ENCODE assay signal across 7 mouse cellular contexts in the genomic region with DNA sequence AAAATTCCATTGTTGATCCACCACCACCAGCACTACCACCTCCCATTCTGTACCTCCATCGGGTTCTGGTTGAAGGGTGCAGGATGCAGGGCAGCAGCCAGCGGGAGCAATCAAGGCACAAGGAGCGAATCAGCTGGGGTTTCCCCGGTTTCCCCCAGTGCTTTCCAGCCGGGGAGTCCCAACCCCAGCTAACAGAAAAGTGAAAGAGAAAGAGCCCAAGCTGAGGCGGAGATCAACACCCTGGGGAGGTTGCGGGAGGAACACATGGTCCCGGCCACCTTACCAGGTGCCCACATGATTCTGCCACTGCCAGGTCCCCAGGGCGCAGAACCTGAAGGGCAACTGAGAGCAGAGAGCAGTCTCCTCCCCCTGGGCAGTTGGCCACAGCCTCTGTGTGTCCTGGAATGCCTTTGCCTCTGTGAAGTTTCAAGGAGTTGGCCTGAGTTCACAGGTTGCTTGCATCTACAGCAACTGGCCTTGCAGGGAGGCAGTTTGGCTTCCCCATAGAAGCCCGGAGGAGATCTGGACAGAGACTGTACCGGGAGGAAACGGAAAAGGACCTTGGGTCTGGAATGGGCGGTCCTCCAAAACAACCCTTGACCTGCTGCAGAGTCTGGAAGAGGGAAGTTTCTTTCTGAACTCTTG. TPM values are rescaled to one million over a fixed set of nuclear protein-coding genes. Genes with fewer than 3 reads are reported as not detected.
DNase-seq lines count a peak whose midpoint lies in the region; ATAC-seq and TF ChIP-seq lines count a peak whose summit lies in the region.

Il15 (minus strand) TSS at position 537 of the 645 bp plus-strand sequence.

- DNase-seq in R1 (ENCODE audit: low read depth, low spot score) = peak; percentile 38
- no peak for DNase-seq in forebrain, postnatal 0 days
- peak; percentile 43 for DNase-seq in hindbrain, embryonic 11.5 days (ENCODE audit: low spot score)
- peak; percentile 50 for DNase-seq in limb, embryonic 11.5 days (ENCODE audit: low spot score)
- DNase-seq in midbrain, embryonic 11.5 days (ENCODE audit: low spot score, missing footprints) = peak; percentile 91
- DNase-seq in splenic B cell, adult 2 months (ENCODE audit: low read depth, low spot score) = peak; percentile 67

- no peaks in the 10 kb centered on the region for H3K36me3 ChIP-seq in forebrain, postnatal 0 days (ENCODE audit: insufficient read depth)
- H3K36me3 ChIP-seq in hindbrain, embryonic 11.5 days (ENCODE audit: control insufficient read depth, insufficient read depth, low read length) = no peaks in the 10 kb centered on the region
- H3K36me3 ChIP-seq in limb, embryonic 11.5 days (ENCODE audit: control insufficient read depth, insufficient read depth, low read length) = no peaks in the 10 kb centered on the region
- no peaks in the 10 kb centered on the region for H3K36me3 ChIP-seq in midbrain, embryonic 11.5 days (ENCODE audit: control insufficient read depth, insufficient read depth, low read length)
- H3K36me3 ChIP-seq in splenic B cell, adult 2 months (ENCODE audit: control insufficient read depth, insufficient read depth, low read length, poor library complexity, severe bottlenecking) = no peaks in the 10 kb centered on the region

- peak within 1 kb of the TSS; percentile 77 for H3K4me3 ChIP-seq in bone marrow macrophage, adult 2 months (ENCODE audit: insufficient read depth, low read length)
- peak within 1 kb of the TSS; percentile 30 for H3K4me3 ChIP-seq in forebrain, postnatal 0 days (ENCODE audit: low read depth, low read length)
- H3K4me3 ChIP-seq in hindbrain, embryonic 11.5 days (ENCODE audit: low read depth, low read length) = peak within 1 kb of the TSS; percentile 34
- peak within 1 kb of the TSS; percentile 40 for H3K4me3 ChIP-seq in limb, embryonic 11.5 days (ENCODE audit: low read depth, low read length)
- H3K4me3 ChIP-seq in midbrain, embryonic 11.5 days (ENCODE audit: low read depth, low read length) = peak within 1 kb of the TSS; percentile 32

- H3K4me1 ChIP-seq in bone marrow macrophage, adult 2 months (ENCODE audit: control insufficient read depth, insufficient read depth, low read length) = peaks cover 21% of the 10 kb centered on the region
- no peaks in the 10 kb centered on the region for H3K4me1 ChIP-seq in forebrain, postnatal 0 days (ENCODE audit: insufficient read depth)
- no peaks in the 10 kb centered on the region for H3K4me1 ChIP-seq in hindbrain, embryonic 11.5 days (replicated peaks; ENCODE audit: control insufficient read depth, insufficient read depth, low read length)
- peaks cover 6% of the 10 kb centered on the region; the same call in 1 of the 2 replicates for H3K4me1 ChIP-seq in limb, embryonic 11.5 days (ENCODE audit: control insufficient read depth, insufficient read depth, low read length)
- H3K4me1 ChIP-seq in midbrain, embryonic 11.5 days (ENCODE audit: control insufficient read depth, insufficient read depth, low read length) = peaks cover 7% of the 10 kb centered on the region; the same call in 1 of the 2 replicates

- WGBS in forebrain, postnatal 0 days = 17% methylated on average over 13 of the region's 13 CpGs
- WGBS in hindbrain, embryonic 11.5 days = 13% methylated on average over 13 of the region's 13 CpGs
- WGBS in limb, embryonic 11.5 days = 8% methylated on average over 13 of the region's 13 CpGs
- 16% methylated on average over 13 of the region's 13 CpGs for WGBS in midbrain, embryonic 11.5 days

- no peaks in the 10 kb centered on the region for H3K9me3 ChIP-seq in forebrain, postnatal 0 days (ENCODE audit: low read length)
- H3K9me3 ChIP-seq in hindbrain, embryonic 11.5 days (ENCODE audit: control insufficient read depth, low read length) = no peaks in the 10 kb centered on the region
- H3K9me3 ChIP-seq in limb, embryonic 11.5 days (ENCODE audit: control insufficient read depth, low read length) = no peaks in the 10 kb centered on the region
- no peaks in the 10 kb centered on the region for H3K9me3 ChIP-seq in midbrain, embryonic 11.5 days (ENCODE audit: control insufficient read depth, low read length)

- TF ChIP-seq POLR2A in bone marrow macrophage, adult 2 months (IDR thresholded peaks at IDR 0.05; ENCODE audit: borderline replicate concordance, low read depth, low read length) = peak; percentile 88; the same call in 1 of the 2 replicates

- H3K4me2 ChIP-seq in forebrain, postnatal 0 days (ENCODE audit: low read depth) = peak within 1 kb of the TSS; percentile 51
- H3K4me2 ChIP-seq in hindbrain, embryonic 11.5 days (replicated peaks; ENCODE audit: low read depth, low read length) = peak within 1 kb of the TSS; percentile 59
- H3K4me2 ChIP-seq in limb, embryonic 11.5 days (ENCODE audit: low read depth, severe bottlenecking) = peak within 1 kb of the TSS; percentile 81
- peak within 1 kb of the TSS; percentile 60 for H3K4me2 ChIP-seq in midbrain, embryonic 11.5 days

- no peaks in the 10 kb centered on the region for H3K27me3 ChIP-seq in forebrain, postnatal 0 days (ENCODE audit: insufficient read depth, low read length)
- no peaks in the 10 kb centered on the region for H3K27me3 ChIP-seq in hindbrain, embryonic 11.5 days (ENCODE audit: control insufficient read depth, insufficient read depth, low read length)
- no peaks in the 10 kb centered on the region for H3K27me3 ChIP-seq in limb, embryonic 11.5 days (ENCODE audit: control insufficient read depth, insufficient read depth, low read length)
- no peaks in the 10 kb centered on the region for H3K27me3 ChIP-seq in midbrain, embryonic 11.5 days (ENCODE audit: control insufficient read depth, insufficient read depth, low read length)
- H3K27me3 ChIP-seq in splenic B cell, adult 2 months (ENCODE audit: control insufficient read depth, insufficient read depth, low read length, poor library complexity, severe bottlenecking) = no peaks in the 10 kb centered on the region

- H3K27ac ChIP-seq in bone marrow macrophage, adult 2 months (ENCODE audit: insufficient read depth, low read depth, low read length) = peak within 1 kb of the TSS; percentile 83
- no peak within 1 kb of the TSS for H3K27ac ChIP-seq in forebrain, postnatal 0 days (ENCODE audit: low read depth, low read length)
- H3K27ac ChIP-seq in hindbrain, embryonic 11.5 days (ENCODE audit: low read depth, low read length) = no peak within 1 kb of the TSS
- peak within 1 kb of the TSS; percentile 30; the same call in 1 of the 2 replicates for H3K27ac ChIP-seq in limb, embryonic 11.5 days (replicated peaks; ENCODE audit: low read depth, low read length)
- no peak within 1 kb of the TSS for H3K27ac ChIP-seq in midbrain, embryonic 11.5 days (ENCODE audit: low read depth, low read length)

- H3K9ac ChIP-seq in forebrain, postnatal 0 days = peak within 1 kb of the TSS; percentile 38; the same call in 1 of the 2 replicates
- H3K9ac ChIP-seq in hindbrain, embryonic 11.5 days (ENCODE audit: low read depth, low read length) = peak within 1 kb of the TSS; percentile 27; the same call in 1 of the 2 replicates
- H3K9ac ChIP-seq in limb, embryonic 11.5 days (ENCODE audit: low read length) = peak within 1 kb of the TSS; percentile 52
- H3K9ac ChIP-seq in midbrain, embryonic 11.5 days (ENCODE audit: low read length) = peak within 1 kb of the TSS; percentile 50

- TF ChIP-seq CTCF in bone marrow macrophage, adult 2 months (IDR thresholded peaks at IDR 0.05; ENCODE audit: low read depth, low read length) = no peak
- TF ChIP-seq CTCF in forebrain, postnatal 0 days (IDR thresholded peaks at IDR 0.05; ENCODE audit: low read depth) = no peak

- ATAC-seq in forebrain, postnatal 0 days = peak; percentile 27
- ATAC-seq in hindbrain, embryonic 11.5 days (ENCODE audit: low FRiP score) = peak; percentile 41
- peak; percentile 44 for ATAC-seq in limb, embryonic 11.5 days (ENCODE audit: insufficient number of reproducible peaks, low FRiP score, low TSS enrichment, low read depth)
- ATAC-seq in midbrain, embryonic 11.5 days (ENCODE audit: low FRiP score) = peak; percentile 65; the same call in 1 of the 2 replicates

RNA-seq across cellular contexts. Expression of gene Il15, which starts in this region (rescaled TPM):
- 62.8 and 71.2 TPM in 2 replicates for polyA plus RNA-seq in bone marrow macrophage, adult 2 months (2012; ENCODE audit: insufficient read depth, insufficient read length, missing spikeins)
- total RNA-seq in forebrain, postnatal 0 days (2014; rRNA removed) = 0.67 and 1.2 TPM in 2 replicates
- 0.89 and 1.6 TPM in 2 replicates for polyA plus RNA-seq in forebrain, postnatal 0 days (2015; fragmentation: Nextera tagmentation; extraction: Ambion mirVana)
- polyA plus RNA-seq in hindbrain, embryonic 11.5 days (2014; fragmentation: Nextera tagmentation; extraction: Ambion mirVana) = 2.7 and 4.0 TPM in 2 replicates
- polyA plus RNA-seq in limb, embryonic 11.5 days (2014; fragmentation: Nextera tagmentation; extraction: Ambion mirVana) = 2.2 and 2.4 TPM in 2 replicates
- polyA plus RNA-seq in midbrain, embryonic 11.5 days (2014; fragmentation: Nextera tagmentation; extraction: Ambion mirVana) = 2.2 and 2.5 TPM in 2 replicates

Comparison
In these comparisons a context has a peak if more than half of its experiments do, and no peak if none do; other contexts are left out.
1. RNA of gene Il15 (polyA plus RNA-seq): 62.8 to 71.2 TPM in bone marrow macrophage, adult 2 months; 2.7 to 4.0 TPM in hindbrain, embryonic 11.5 days, 2.2 to 2.4 TPM in limb, embryonic 11.5 days, 2.2 to 2.5 TPM in midbrain, embryonic 11.5 days and 0.89 to 1.6 TPM in forebrain, postnatal 0 days; every median in the first group is over 10 times any median in the second.
2. H3K27ac ChIP-seq: peak in bone marrow macrophage, adult 2 months (single experiment) and limb, embryonic 11.5 days (single experiment); none in forebrain, postnatal 0 days (single experiment), hindbrain, embryonic 11.5 days (single experiment) and midbrain, embryonic 11.5 days (single experiment).
3. Peak in every context shown above with its lines, with median percentiles within 50 percentile points of each other: H3K4me3 ChIP-seq, ATAC-seq, H3K4me2 ChIP-seq and H3K9ac ChIP-seq.